Mouse (Mus musculus) right cerebral cortex, postnatal 25 days (tissue): ENCODE data around the gene Fam20a.

ENCODE experiments used
- DNase-seq: peaks from one replicate; pipeline ENCODE4 v3.0.0; 2022

The Fam20a gene

GRCm38 (mm10) chr11:109721781-109722446, at the start of gene Fam20a:
TSS of gene Fam20a (minus strand) at chr11:109722279.
- DNase-seq = peak; percentile 77

GRCm38 (mm10) chr11:109771381-109771780, 49.3 kb upstream of the Fam20a start:
- no peak for DNase-seq

DNA sequence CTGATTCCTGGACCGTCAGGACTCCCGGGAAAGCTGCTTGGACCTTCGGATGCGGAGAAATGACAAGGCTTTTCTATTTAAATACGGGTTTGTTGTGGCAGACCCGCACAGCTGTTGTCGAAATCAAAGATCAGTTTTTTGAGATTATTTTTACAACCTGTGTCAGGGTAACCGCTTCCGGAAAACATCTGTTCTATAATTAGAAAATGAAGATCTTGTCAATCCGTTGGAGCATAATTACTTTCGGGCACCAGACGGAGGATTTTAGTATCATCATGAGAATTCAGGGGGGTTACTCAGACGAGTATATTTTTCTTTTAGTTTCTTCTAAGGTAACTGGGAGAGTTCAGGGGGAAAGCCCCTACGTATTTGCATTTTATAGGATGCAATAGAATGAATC, 48.1 kb upstream of the Fam20a start:
- no peak for DNase-seq

DNA sequence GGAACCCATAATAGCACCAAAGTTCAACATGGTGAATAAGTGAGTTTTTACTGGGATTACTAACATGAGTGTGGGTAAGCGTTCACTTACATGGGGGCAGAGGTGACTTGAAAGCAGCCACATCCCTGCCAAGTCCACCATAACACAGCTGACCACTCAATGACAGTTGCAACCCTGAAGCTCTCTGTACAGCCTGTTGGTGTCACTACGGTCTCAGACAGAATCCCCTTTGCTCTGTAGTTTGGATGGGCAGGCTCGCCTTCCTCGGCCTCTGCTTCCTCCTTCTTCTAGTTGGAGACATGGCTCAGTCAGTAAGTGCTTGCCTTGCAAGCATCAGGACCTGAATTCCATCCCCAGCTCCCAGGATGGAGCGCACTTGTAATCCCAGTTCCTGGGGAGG, 47.0 kb upstream of the Fam20a start:
- no peak for DNase-seq

DNA sequence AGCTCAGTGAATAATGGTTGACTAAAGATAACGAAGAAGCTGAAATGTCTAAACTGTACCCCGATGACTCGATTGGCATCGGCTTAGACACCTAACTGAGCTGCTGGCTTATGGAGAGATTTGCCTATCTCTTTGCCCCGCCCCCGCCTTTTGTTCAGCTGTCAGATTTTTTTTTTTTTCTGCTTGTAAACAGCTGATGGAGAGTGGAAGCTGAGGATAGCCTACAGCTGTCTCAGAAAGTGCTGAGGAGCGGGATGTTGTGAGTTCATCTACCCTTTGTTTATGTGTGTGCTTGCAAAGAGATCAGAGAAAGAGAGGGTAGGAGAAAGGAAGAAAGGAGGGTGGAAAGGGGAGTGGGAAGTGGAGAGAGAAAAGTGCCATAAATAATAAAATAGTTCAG, 38.0 kb upstream of the Fam20a start:
- no peak for DNase-seq

DNA sequence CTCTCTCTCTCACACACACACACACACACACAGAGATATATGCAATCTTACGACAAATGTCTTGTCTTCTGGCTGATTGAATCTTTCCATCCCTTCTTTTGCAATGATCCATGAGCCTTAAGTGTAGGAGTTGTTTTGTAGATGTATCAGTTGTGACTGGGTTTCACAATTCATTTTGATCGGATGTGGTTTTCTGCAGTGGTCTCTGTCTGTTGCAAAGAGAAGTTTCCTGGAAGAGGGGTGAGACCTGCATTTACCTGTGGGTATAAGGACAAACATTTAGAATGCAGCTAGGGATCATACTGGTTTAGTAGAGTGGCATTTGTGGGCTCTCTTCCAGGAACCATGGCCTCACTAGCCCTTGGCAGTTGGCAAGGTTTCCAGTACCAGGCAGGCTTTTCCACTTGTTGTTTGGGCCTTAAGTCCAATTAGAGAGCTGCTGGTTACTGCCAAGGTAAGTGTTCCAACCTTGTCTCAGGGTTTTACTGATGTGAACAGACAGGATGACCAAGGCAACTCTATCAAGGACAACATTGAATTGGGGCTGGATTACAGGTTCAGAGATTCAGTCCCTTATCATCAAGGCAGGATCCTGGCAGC, 36.6 kb upstream of the Fam20a start:
- DNase-seq = no peak

GRCm38 (mm10) chr11:109754105-109754602, 32.1 kb upstream of the Fam20a start:
- peak; percentile 16 for DNase-seq

GRCm38 (mm10) chr11:109751636-109752603, 29.8 kb upstream of the Fam20a start:
- no peak for DNase-seq

DNA sequence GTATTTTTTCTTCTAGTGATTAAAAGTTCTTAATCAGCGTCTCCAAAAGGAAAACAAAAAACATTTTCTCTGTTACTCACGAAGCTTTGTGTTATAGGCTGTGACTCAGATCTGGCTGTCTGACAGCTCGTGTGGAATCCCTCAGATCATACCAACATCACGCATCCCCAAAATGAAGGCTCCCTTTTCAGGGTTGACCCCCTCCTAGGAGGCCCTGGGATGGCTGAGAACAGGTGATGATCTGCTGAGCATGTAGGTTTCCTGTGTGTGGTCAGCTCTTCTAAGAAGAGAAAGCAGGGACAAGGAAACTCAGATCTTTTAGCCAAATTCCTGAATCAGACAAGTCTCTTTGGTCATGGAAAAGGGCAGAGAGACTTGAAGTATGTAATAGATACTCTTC, 23.1 kb upstream of the Fam20a start:
- no peak for DNase-seq

- DNase-seq = no peak
Measured at GRCm38 (mm10) chr11:109737967-109738366, 15.9 kb upstream of the Fam20a start.

DNA sequence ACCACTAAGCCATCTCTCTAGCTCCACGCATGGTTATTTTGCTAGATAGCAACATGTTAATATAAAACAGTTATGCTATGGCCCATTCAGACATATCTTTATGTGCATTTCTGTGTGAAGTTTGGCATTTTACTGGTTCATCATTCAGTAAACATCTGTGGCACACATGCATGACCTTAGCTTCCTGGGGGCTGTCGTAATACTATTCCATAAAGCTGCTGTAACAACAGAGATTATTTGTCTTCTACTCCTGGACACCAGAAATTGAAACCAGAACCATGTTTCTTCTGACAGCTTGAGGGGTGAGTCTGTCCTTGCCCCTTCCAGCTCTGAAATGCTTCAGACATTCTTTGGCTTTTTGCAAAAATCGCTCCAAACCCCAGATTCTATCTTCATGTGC, 14.3 kb upstream of the Fam20a start:
- DNase-seq = no peak

DNA sequence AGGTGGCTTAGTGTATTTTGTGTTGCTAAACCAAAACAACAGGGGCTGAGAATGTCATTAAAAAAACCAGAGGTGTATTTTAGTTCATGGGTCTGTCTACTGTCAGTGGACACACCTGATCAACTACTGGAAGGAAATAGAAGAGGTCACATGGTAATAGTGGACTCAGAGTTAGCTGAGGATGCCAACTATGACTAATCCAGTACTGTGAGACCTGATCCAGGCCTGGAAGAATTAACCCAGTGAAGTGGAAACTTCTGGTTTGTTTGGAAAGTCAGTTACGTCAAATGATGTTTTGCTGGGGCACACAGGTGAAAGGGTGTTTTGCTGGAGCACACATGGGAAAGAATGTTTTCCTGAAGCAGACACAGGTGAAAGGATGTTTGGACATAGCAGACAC, 12.3 kb upstream of the Fam20a start:
- no peak for DNase-seq

DNA sequence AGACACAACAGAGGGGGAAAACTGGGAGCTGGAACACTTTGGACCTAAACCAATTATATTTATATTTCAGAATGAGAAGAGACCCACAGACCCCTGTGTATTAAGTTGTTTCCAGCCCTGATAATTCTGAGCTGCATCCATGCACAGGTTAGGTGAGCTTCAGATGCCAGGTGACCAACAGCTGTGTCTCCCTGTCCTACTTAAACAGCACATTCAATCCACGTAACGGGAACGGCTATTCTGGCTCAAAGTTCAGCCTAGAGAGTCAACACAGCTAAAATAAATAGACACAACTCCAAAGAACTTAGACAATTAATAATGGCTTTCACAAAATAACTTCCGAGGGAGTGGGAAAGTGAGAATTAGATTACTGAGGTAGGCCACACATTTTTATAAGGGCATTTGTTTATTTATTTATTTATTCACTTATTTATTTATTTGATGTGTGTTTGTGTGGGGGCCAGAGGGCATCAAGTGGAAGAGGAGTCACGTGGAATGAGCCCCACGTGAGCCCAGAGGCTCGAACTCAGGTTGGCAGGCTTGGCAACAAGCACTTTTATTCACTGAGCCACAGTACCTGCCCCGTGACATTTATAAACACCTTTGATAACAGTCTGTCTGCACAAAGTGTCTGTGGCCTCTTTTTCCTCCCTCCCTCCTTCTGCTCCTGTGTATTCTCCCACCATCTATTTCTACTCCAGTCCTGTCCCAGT, 10.8 kb upstream of the Fam20a start:
- DNase-seq = no peak

- no peak for DNase-seq
Measured at GRCm38 (mm10) chr11:109728371-109728770, 6.3 kb upstream of the Fam20a start.

- no peak for DNase-seq
Measured at GRCm38 (mm10) chr11:109722711-109723110, 632 bp upstream of the Fam20a start.

- no peak for DNase-seq
Measured at GRCm38 (mm10) chr11:109721320-109721780, 729 bp downstream of the Fam20a start.

DNA sequence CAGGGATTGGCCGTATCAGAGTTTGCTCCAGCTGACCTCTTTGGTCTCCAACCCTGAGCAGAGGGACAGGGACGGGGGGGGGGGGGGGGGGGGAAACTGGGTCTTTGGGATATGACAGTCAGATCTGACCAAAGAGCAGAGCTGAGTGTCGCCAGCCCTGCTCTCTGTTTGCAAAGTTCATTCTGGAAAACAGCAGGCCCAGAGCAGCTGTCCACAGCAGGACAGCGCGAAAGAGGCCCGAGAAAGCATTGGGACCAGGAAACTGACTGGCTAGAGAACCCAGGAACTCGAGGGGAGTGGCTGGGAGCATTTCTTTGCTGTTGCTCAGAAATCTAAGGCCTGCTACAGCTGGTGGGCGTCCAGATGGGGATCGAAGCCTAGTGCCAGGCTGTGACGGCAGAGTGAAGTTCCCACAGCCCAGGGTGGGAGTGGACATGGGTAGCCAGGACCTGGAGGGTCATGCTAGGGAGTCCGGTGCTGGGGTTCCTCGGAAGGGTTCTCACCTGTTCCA, 1.2 kb downstream of the Fam20a start:
- DNase-seq = no peak

DNA sequence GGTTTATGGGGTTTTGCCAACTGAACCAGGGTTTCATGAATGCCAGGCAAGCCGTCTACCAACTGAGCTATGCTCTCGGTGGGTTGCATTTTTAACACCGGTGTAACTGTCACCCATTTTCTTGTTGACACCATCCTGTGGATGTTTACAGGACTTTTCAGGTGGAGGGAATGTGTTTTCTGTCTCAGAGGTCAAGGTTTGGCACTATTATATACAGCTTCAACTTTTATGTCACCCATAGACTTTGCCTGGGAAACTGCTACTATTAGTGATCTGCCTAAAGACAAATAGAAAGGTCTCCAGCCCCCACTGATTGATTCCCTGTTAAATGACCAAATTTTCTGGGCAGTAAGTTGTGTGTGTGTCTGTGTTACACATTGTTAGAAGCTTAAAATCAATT, 2.7 kb downstream of the Fam20a start:
- no peak for DNase-seq

GRCm38 (mm10) chr11:109717966-109718895, 3.8 kb downstream of the Fam20a start:
- DNase-seq = no peak

DNA sequence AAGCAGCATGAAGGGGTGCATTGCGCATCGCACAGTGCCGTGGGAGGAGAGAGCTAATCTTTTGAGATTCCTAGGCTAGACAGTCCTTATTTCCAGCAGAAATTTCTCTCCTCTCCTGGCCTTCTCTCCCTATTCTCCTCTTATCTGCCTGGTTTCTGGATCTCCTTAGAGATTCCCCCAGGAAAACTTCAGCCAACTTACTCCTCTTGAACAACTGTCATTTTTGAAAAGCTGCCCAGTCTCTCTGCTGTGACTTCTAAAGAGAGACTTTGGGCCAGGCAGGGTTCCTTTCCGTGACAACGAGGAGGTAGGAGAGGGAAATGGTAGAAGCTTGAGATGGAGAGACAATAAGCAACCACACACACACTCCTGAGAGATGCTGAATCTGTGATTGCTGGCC, 4.6 kb downstream of the Fam20a start:
- peak; percentile 60 for DNase-seq

- DNase-seq = no peak
Measured at GRCm38 (mm10) chr11:109716981-109717380, 5.1 kb downstream of the Fam20a start.
